Mouse (Mus musculus) thymus, postnatal 10 days (tissue): ENCODE results near the gene Abcc6.
A peak's percentile ranks its signal among the peaks of the same experiment; 100 is the strongest.

Experiments used
- DNase-seq, 2 experiments: peaks; one replicate each; pipeline ENCODE4 v3.0.0; 2021; ENCODE audit warnings: low spot score in 2 of 2

Abcc6 gene

DNA sequence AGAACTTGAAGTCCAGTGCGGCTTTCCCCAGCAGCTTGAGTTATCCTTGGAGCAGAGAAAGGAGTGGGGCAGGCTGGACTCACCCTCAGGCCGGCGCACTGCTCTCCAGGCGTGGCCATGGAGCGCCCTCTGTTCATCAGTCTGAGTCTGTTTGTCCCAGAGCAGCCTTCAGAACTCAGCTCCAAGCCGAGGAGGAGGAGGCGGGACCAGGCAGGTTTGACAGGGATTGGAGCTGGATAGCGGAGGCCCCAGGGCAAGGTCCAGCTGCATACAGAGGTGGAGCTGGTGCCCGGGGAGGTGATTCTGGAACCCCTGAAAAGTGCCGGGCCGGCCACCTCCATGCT, at the start of gene Abcc6:
Gene Abcc6 (minus strand): TSS at position 158 of the 344 bp plus-strand sequence.
- no peak for DNase-seq

DNA sequence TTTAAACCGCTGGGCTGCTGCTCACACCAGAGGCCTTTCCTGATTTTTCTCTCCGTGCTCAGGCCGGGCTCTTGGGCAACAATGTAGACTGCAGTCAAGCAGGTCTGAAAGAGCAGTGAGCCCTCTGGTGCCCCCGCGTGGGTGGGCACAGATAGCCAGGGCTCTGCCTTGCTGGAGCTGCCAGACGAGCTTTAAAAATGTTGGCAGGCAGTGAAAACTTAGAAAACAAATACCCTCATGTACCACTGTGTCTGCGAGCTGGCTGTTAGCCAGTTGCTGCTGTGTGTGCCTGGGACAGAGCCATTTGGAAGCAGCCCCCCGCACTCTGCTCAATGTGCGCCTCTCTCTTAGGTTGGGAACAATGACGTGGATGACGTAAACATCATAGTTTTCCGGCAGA, 47.6 kb upstream of the Abcc6 start:
- no peak for DNase-seq

DNA sequence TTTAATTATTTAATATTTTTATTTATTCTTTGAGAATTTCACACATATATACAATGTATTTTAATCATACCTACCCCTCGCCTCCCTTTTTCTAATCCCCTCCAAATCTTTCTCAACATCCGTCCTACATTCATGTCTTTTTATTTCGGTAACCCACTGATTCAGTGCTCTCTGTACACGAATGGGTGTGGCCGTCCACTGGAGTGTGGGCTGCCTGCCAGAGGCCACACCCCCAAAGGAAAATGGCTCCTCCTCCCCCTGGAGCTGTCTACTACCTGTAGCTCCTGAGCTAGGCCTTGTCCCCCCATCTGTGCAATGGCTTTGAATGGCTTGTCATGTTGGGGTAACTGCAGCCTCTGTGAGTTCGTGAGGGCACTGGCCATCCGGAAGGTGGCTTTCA, 46.7 kb upstream of the Abcc6 start:
- DNase-seq = no peak

DNA sequence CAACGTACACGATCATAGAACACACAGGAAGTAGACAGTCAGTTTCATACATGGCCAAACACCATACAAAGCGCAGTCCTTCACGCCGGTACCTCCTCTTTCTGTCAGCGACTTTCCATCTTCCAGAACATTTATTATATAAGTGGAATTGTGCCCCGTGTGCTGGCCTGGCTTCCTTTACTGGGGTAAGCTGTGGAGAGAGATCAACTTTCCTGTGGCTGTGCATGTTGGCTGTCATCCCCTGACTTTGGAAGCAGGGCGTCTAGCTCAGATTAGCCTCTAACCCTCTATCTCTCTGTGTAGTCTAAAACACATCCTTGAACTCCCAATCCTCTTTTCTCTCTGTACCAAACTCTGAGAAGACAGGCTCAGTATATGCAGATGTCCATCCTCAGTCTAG, 38.7 kb upstream of the Abcc6 start:
- no peak for DNase-seq

DNA sequence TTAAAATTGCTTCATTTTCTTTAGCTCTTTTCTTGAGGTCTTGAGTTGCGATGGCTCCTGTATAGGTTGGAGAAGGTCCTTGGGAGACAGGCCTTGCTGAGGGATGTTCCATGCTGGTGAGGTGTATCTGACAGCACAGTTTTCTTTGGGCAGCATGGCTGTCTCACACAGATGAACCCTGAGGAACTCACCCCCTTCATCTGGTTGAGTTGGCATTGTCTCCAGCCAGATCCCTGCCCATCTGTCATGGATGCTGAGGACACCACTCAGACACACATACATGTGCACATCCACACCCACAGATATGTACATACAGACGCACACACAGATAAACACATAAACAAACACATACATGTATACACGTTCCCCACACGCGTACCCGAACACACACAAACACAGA, 33.2 kb upstream of the Abcc6 start:
- DNase-seq = no peak

DNA sequence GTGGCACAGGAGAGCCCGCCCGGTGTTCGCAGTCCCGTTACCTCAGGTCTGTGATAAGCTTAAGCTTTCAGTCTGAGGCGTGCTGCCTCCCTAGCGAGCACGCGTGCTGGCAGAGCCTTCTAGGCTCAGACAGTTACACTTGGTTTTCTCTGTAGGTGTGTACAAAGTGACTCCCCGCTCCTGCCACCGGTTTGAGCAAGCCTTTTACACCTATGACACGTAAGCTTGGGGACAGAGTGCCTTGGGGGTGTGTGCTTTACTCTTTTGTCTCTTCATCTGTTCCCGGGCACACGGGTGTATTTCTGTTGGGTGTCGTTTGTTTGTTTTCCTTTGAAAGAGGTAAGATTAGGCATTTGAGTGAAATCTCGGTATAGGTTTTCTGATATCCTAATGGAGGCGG, 31.5 kb upstream of the Abcc6 start:
- DNase-seq = no peak

DNA sequence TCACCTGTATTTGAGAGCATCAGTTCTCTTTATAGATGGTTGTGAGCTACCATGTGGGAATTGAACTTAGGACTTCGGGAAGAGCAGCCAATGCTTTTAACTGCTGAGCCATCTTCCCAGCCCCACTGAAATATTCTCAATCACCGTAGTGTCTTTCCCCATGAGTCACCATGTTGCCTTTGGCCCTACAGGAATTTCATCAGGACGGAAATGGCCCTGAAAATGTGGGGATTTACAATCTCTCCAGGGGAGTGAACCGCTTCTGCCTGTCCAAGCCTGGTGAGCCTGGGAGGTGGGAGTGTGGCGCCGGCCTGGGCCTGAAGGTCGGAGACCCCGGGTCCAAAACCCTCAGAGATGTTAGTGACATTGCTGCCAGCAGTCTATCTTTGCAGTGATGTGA, 30.6 kb upstream of the Abcc6 start:
- DNase-seq = no peak

DNA sequence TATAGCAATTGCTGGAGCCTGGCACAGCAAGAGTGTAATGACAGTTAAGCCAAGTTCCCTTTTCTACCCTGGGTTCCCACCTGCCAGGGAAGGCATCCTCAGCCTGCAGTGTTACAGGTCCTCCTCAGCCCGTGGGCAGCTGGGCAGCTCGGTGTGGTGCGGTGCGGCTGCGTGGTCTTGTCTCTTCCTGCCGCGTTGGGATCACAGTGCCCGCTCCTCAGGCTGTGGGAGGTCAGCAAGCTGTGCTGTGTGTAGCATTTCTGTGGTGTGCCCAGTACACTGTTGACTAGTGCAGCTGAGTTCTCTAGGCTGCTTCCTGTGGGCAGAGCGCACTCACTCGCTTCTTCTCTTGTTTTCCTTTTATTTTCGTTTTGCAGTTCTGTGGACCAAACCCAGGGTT, 28.8 kb upstream of the Abcc6 start:
- peak in 1 of 2 experiments; percentile 30 for DNase-seq

DNA sequence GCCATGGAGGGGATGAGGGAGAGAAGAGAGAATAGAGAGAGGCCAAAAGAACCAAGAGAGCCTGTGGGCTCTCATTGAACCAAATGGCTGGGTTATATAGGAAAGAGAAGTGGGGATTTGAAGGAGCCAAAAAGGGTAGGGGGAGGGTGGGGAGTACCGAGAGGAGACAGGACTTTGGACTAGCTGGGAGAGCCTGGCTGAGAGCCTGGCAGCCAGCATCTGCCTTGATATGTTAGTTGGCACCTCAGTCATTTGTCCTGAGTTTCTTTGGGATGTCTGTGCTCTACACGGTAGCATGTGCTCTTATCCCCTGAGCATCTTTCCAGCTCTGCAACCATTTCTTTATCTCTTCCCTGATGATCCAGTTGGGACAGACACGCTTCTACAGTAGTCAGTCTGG, 23.5 kb upstream of the Abcc6 start:
- DNase-seq = no peak

DNA sequence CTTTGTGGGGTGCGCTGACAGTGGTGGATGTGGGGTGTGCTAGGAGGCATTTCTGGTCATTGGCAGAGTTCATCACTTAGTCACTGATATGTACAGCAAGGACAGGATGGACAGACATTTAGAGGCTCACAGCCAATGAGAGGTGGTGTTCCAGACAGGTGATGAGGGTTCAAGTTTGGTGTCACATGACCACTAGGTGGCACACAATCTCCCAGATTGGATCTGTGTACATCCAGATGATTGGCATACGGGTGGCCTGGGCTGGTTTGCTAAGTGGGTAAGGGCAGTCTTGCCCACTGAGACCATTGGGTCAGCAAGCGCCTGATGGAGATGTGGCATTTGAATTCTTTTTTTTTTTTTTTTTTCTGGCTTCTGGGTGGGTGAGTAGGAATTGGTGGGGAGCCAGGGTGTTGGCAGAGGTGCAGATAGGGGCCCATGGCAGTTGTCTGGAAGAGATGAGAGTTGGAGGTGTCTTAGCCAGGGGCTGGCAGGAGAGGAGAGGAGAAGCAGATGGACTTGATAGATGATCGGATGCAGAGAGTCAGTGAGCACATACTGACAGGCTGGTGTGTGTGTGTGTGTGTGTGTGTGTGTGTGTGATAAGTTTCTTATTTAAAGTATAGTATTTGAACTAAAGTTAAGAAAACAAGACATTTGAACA, 22.2 kb upstream of the Abcc6 start:
- DNase-seq = peak in 1 of 2 experiments; percentile 32

DNA sequence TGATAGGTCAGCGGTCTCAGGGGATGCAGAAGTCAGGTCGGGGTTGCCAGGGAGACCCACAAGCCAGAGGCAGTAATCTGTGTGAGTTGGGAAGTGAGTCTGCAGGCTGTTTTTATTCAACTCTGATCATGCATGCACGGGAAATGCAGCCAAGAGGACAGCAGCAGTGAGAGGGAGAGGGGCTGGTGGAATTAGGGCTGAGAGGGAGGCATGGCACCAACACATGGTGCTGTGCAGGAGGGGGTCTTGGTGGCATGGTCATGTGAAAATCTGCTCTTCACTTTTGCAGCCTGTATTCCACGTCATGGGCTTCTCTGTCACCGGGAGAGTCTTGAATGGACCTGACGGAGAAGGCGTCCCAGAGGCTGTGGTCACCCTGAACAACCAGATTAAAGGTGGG, 19.9 kb upstream of the Abcc6 start:
- DNase-seq = no peak

DNA sequence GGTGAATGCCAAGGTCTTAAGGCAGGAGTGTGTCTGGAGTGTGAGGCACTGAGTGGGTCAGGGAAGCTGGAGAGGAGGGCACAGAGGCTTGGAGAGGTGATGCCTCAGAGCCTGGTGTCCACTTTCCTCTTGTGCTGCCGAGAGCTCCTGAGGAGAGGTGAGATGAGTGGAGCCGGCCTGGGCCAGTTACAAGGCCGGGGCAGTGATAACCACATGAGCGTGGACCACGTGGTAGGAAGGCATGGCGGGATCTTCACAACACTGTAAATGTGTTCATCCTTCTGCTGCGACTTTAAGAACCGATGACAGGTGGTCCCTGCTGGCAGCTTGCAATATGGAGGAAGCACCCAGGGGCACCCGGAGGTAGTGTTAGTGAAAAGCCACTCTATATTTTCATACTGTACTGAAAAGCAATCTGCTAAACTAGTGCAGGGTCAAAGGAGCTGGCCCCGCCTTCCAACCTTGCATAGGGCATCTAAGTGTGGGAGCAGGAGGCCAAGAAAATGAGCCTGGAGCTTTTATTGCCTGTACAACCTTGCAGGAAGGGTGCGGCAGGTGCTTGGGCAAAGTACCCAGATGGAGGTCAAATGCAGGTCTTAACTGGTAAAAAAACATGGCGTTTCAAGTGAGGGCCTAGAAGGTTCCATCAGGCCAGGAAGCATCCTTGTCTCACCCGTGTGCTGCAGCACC, 17.9 kb upstream of the Abcc6 start:
- DNase-seq = no peak

DNA sequence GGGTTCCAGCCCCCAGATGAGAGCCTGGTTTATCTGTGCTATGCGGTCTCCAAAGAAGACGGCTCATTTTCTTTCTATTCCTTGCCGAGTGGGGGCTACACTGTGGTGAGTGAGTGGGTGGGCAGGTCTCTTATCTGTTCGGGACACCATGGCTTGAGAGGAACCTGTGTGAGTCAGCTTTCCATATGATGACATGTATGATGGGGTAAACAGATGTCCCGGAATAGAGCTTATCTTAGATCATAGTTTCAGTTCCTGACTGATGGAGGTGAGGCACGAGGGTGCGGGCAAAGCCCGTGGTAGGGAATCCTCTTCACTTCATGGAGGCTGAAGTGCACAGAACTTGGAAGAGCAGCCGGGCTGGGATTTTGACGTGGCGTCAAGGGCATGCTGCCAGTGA, 15.8 kb upstream of the Abcc6 start:
- DNase-seq = no peak

DNA sequence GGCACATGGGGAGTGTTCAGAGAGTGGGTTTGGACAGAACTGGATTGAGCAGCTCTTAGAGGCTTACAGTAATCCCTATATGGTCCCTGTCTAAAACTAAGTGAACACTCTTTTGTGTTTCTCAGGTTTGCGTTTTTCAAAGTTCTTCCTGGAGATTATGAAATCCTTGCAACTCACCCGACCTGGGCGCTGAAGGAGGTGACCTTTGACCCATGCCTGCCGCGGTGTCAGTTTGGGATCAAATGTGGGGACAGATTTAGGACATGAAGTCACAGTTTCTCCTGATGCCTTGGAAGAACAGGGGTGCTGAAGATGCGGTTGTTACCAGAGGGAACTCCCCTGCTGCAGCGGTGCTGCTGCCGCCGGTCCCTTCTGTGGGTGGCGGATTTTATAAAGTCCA, 14.0 kb upstream of the Abcc6 start:
- no peak for DNase-seq

DNA sequence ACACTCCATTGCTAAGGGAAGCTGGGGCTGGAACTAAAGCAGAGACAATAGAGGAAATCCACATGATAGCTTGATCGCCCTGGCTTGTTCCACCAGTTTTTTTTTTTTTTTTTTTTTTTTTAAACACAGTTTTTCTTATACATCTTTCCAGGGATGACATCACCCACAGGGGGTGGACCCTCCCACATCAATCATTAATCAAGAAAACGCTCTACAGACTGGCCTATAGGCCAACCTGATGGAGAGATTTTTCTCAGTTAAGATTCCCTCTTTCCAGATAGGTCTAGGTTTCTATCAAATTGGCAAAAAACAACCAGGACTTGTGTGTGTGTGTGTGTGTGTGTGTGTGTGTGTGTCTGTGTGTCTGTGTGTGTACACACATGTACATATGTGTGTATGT, 9.8 kb upstream of the Abcc6 start:
- no peak for DNase-seq

DNA sequence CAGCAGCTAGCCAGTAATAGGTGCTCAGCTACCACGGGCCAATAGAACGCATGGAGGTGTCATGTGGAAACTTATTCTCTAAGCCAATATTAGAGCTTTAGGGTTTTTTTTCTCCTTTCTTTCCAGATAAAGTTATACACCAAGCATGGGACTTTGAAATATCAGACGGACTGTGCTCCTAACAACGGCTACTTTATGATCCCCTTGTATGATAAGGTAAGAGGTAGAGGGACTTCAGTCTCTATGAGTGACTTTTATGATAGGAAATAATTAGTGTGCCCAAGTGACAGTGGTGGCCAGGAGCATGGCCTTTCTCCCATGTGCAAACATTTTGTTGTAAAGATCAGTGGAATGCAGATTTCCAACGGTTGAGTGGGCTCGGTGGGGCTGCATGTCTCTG, 7.3 kb upstream of the Abcc6 start:
- DNase-seq = no peak

DNA sequence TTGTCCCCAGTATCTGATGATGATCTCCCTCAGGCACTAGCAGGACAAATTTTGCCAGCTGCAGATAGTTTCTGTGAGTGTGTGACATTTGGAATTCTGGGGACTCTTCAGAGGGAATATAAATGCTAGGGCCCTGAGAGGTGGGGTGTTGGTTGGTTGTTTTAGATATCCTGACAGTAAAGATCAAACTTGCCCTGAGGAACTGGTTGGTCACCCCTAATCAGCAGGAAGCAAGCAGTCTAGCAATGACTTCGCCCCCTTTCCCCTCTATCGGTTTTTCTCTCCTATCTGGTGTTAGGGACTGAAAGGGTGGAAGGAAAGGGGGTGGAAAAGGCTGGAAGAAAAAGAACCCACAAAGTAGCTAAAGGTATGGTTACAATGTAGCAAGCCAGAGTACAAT, 5.4 kb upstream of the Abcc6 start:
- no peak for DNase-seq

DNA sequence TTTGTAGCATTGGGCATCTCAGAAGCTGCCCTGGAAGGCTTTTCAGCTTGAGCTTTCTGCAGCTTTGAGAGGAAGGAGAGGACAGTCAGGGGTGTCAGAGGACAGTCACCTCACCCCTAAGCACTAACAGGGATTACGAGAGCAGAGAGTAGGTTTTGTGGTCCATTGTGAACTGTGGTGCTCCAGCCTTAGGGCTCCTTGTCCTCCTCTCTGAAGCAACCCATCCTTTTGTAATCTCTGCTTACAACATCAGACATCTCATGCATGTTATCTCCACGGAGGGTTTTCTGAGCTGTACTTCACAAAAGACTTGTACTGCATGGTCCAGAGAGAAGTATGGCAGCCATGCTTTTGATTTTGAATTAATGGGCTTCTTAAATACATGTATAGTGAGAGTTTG, 4.9 kb upstream of the Abcc6 start:
- no peak for DNase-seq

DNA sequence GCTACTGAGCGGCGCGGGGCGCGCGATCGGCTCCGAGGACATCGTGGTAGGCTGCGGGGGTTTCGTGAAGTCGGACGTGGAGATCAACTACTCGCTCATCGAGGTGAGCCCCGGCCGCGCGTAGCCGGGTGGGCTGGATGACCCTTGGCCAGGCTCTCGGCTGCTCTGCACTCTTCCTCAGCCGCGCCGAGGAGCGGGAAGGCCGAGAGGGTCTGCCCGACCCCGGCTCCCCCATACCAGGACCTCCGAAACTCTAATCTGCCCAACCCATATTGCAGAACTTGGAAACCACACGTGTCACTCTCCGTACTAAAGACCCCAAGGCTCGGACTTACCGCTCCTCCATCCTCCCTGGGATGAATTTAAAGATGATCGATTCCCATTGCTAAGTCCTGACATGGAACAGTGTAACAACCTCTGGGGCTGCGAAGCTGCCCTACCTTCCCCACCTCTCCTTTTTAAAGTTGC, 3.8 kb upstream of the Abcc6 start:
- DNase-seq = no peak

DNA sequence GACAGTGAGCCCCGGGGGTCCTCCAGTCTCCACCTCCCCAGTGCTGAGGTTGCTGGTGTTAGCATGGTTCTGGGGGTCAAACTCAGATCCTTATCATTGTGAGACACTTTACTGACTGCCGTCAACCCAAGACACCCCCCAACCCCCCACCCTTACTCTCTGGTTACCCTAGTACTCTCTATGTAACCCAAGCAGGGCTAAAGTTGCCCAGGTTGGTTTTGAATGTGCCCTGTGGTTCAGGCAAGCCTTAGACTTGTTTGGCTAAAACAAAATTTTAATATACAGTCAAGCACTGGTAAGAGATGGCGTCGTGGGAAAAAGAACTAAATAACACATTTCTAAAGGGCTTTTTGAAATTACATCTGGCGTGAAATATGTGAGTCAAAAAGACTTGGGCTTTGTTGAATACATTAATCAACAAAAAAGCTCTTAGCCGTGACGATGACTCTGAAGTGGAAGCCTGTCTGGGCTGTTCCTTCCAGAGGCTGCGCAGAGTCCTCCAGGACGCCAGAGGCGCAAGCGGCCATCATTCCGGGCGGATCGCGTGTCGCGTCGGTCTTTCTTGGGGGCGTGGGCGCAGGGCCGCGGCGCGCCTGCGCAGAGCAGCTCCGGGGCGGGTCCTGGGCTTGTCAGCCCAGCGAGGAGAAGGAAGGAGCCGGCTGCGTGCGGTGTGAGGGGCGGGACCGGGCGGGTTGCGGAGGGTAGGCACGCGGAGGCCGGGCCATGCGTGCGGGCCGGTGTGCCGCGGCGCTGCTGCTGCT, 3.2 kb upstream of the Abcc6 start, which contains the start of gene Nomo1:
Gene Nomo1 (plus strand): TSS at position 590 of the 761 bp plus-strand sequence.
- peak; percentile 91 to 97 for DNase-seq

DNA sequence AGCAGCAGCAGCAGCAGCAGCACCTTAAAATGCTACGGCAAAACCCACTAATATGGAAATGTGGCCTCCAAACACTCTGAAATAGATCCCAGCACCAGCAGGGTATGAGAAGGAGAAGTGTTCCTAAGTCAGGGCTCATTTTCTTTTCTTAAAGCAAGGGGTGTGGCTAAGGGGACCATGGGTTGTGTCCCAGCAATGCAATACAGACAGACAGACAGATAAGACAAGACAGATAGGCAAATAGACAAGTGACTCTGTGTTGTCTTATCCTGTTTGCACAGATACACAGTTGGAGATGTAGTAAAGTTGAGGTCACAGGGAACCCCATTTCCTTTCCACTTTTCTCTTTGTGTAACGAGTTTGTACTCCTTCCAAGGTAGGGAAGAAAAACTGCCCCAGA, 973 bp upstream of the Abcc6 start:
- DNase-seq = no peak

DNA sequence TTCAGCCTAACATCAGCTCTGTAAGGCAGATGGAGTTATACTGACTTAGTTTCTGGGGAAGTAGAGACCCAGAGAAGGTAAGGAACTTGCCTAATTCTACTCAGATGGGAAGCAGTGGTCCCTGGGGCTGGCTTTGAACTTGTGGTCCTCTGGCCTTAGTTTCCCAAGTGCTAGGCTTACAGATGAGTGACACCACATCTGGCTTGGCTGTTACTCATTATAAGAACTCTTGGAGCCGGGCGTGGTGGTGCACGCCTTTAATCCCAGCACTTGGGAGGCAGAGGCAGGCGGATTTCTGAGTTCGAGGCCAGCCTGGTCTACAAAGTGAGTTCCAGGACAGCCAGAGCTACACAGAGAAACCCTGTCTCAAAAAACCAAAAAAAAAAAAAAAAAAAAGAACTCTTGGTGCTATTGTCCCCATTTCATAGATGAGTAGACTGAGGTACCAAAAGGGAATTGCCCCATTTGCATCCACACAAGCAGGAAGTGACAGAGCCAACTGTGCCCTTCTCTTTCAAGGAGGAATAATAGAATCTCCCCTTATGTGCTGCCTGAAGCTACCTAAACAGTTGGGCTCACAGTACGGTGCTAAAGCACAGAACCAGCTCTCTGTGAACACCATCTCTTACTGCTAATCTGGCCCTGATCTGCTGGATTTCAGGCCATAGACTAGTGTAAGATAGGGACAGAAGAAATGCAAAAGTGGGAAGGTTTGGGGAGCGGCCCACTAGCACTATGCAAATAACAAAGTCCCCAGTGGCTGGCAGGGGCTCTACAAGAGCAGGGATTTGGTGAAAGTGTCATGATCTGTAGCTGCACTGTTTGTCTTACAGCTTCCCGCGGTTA, 580 bp downstream of the Abcc6 start:
- no peak for DNase-seq
